Mouse (Mus musculus): ENCODE results near the gene Fgfr2. TPM values are rescaled to one million over a fixed set of nuclear protein-coding genes. Genes with fewer than 3 reads are reported as not detected.

The Fgfr2 gene
- polyA plus RNA-seq, 1 experiment = 52.3 TPM

GRCm38 (mm10) chr7:131184339-131184738 lies 1938.8 kb downstream of the Fgfr2 start:
- DNase-seq (ENCODE audit: low read depth) = no peak
- TF ChIP-seq POLR2A (IDR thresholded peaks at IDR 0.05; ENCODE audit: borderline replicate concordance, extremely low read depth, insufficient read depth, insufficient read length, poor library complexity, severe bottlenecking) = no peak

GRCm38 (mm10) chr7:131182685-131183084 lies 1940.5 kb downstream of the Fgfr2 start:
- peak; percentile 23 for DNase-seq (ENCODE audit: low read depth)
- TF ChIP-seq CTCF (IDR thresholded peaks at IDR 0.05; ENCODE audit: borderline replicate concordance, extremely low read depth, insufficient read depth, insufficient read length) = peak; percentile 64
- TF ChIP-seq POLR2A (IDR thresholded peaks at IDR 0.05; ENCODE audit: borderline replicate concordance, extremely low read depth, insufficient read depth, insufficient read length, poor library complexity, severe bottlenecking) = no peak

- no peak for DNase-seq (ENCODE audit: low read depth)
- no peak for TF ChIP-seq CTCF (IDR thresholded peaks at IDR 0.05; ENCODE audit: borderline replicate concordance, extremely low read depth, insufficient read depth, insufficient read length)
- no peak for TF ChIP-seq POLR2A (IDR thresholded peaks at IDR 0.05; ENCODE audit: borderline replicate concordance, extremely low read depth, insufficient read depth, insufficient read length, poor library complexity, severe bottlenecking)
Observed at GRCm38 (mm10) chr7:131174121-131174520, 1949.0 kb downstream of the Fgfr2 start, which contains the start of gene 5430419D17Rik. Gene 5430419D17Rik, plus strand, starts transcription at chr7:131174402.

GRCm38 (mm10) chr7:131169099-131169498 lies 1954.1 kb downstream of the Fgfr2 start:
- no peak for TF ChIP-seq POLR2A (IDR thresholded peaks at IDR 0.05; ENCODE audit: borderline replicate concordance, extremely low read depth, insufficient read depth, insufficient read length, poor library complexity, severe bottlenecking)
- TF ChIP-seq CTCF (IDR thresholded peaks at IDR 0.05; ENCODE audit: borderline replicate concordance, extremely low read depth, insufficient read depth, insufficient read length) = no peak
- DNase-seq (ENCODE audit: low read depth) = no peak

- TF ChIP-seq CTCF (IDR thresholded peaks at IDR 0.05; ENCODE audit: borderline replicate concordance, extremely low read depth, insufficient read depth, insufficient read length) (no peak), POLR2A (IDR thresholded peaks at IDR 0.05; ENCODE audit: borderline replicate concordance, extremely low read depth, insufficient read depth, insufficient read length, poor library complexity, severe bottlenecking) (no peak)
- DNase-seq (ENCODE audit: low read depth) = no peak
Observed at GRCm38 (mm10) chr7:131167771-131168170, 1955.4 kb downstream of the Fgfr2 start.

GRCm38 (mm10) chr7:131162251-131162650 lies 1960.9 kb downstream of the Fgfr2 start:
- DNase-seq (ENCODE audit: low read depth) = no peak
- TF ChIP-seq POLR2A (IDR thresholded peaks at IDR 0.05; ENCODE audit: borderline replicate concordance, extremely low read depth, insufficient read depth, insufficient read length, poor library complexity, severe bottlenecking) = no peak
- TF ChIP-seq CTCF (IDR thresholded peaks at IDR 0.05; ENCODE audit: borderline replicate concordance, extremely low read depth, insufficient read depth, insufficient read length) = no peak

- no peak for TF ChIP-seq CTCF (IDR thresholded peaks at IDR 0.05; ENCODE audit: borderline replicate concordance, extremely low read depth, insufficient read depth, insufficient read length)
- TF ChIP-seq POLR2A (IDR thresholded peaks at IDR 0.05; ENCODE audit: borderline replicate concordance, extremely low read depth, insufficient read depth, insufficient read length, poor library complexity, severe bottlenecking) = no peak
- no peak for DNase-seq (ENCODE audit: low read depth)
Observed at GRCm38 (mm10) chr7:131153044-131153443, 1970.1 kb downstream of the Fgfr2 start.

- TF ChIP-seq POLR2A (IDR thresholded peaks at IDR 0.05; ENCODE audit: borderline replicate concordance, extremely low read depth, insufficient read depth, insufficient read length, poor library complexity, severe bottlenecking) = no peak
- TF ChIP-seq CTCF (IDR thresholded peaks at IDR 0.05; ENCODE audit: borderline replicate concordance, extremely low read depth, insufficient read depth, insufficient read length) = no peak
- DNase-seq (ENCODE audit: low read depth) = no peak
Observed at GRCm38 (mm10) chr7:131150179-131150578, 1973.0 kb downstream of the Fgfr2 start.

GRCm38 (mm10) chr7:131146214-131146613 lies 1976.9 kb downstream of the Fgfr2 start, which contains the start of gene 4933402N03Rik:
Gene 4933402N03Rik, minus strand, starts transcription at chr7:131146314.
- no peak for TF ChIP-seq POLR2A (IDR thresholded peaks at IDR 0.05; ENCODE audit: borderline replicate concordance, extremely low read depth, insufficient read depth, insufficient read length, poor library complexity, severe bottlenecking)
- no peak for TF ChIP-seq CTCF (IDR thresholded peaks at IDR 0.05; ENCODE audit: borderline replicate concordance, extremely low read depth, insufficient read depth, insufficient read length)

GRCm38 (mm10) chr7:131133181-131133580 lies 1990.0 kb downstream of the Fgfr2 start:
- TF ChIP-seq CTCF (IDR thresholded peaks at IDR 0.05; ENCODE audit: borderline replicate concordance, extremely low read depth, insufficient read depth, insufficient read length) = no peak
- no peak for TF ChIP-seq POLR2A (IDR thresholded peaks at IDR 0.05; ENCODE audit: borderline replicate concordance, extremely low read depth, insufficient read depth, insufficient read length, poor library complexity, severe bottlenecking)
- DNase-seq (ENCODE audit: low read depth) = peak; percentile 4

More at GRCm38 (mm10) chr7:131146214-131146613, 1976.9 kb downstream of the Fgfr2 start, which contains the start of gene 4933402N03Rik:
- DNase-seq (ENCODE audit: low read depth) = no peak

GRCm38 (mm10) chr7:131130021-131130420 lies 1993.1 kb downstream of the Fgfr2 start:
- no peak for DNase-seq (ENCODE audit: low read depth)

GRCm38 (mm10) chr7:131122210-131122807 lies 2000.8 kb downstream of the Fgfr2 start:
- TF ChIP-seq POLR2A (IDR thresholded peaks at IDR 0.05; ENCODE audit: borderline replicate concordance, extremely low read depth, insufficient read depth, insufficient read length, poor library complexity, severe bottlenecking) = no peak
- TF ChIP-seq CTCF (IDR thresholded peaks at IDR 0.05; ENCODE audit: borderline replicate concordance, extremely low read depth, insufficient read depth, insufficient read length) = peak; percentile 5; the same call in 1 of the 2 replicates
- no peak for DNase-seq (ENCODE audit: low read depth)

More at GRCm38 (mm10) chr7:131130021-131130420, 1993.1 kb downstream of the Fgfr2 start:
- TF ChIP-seq CTCF (IDR thresholded peaks at IDR 0.05; ENCODE audit: borderline replicate concordance, extremely low read depth, insufficient read depth, insufficient read length) (no peak), POLR2A (IDR thresholded peaks at IDR 0.05; ENCODE audit: borderline replicate concordance, extremely low read depth, insufficient read depth, insufficient read length, poor library complexity, severe bottlenecking) (no peak)

Measured in brain, embryonic 14.5 days (tissue).